Mouse (Mus musculus): Measurements from ENCODE around the gene Hes2. TPM values are rescaled to one million over a fixed set of nuclear protein-coding genes. Genes with fewer than 3 reads are reported as not detected.

Gene Hes2
- polyA plus RNA-seq (2014; fragmentation: Illumina TruSeq; extraction: RNeasy Lipid Tissue Mini Kit (QIAGEN cat#74804)), result not detected

DNA sequence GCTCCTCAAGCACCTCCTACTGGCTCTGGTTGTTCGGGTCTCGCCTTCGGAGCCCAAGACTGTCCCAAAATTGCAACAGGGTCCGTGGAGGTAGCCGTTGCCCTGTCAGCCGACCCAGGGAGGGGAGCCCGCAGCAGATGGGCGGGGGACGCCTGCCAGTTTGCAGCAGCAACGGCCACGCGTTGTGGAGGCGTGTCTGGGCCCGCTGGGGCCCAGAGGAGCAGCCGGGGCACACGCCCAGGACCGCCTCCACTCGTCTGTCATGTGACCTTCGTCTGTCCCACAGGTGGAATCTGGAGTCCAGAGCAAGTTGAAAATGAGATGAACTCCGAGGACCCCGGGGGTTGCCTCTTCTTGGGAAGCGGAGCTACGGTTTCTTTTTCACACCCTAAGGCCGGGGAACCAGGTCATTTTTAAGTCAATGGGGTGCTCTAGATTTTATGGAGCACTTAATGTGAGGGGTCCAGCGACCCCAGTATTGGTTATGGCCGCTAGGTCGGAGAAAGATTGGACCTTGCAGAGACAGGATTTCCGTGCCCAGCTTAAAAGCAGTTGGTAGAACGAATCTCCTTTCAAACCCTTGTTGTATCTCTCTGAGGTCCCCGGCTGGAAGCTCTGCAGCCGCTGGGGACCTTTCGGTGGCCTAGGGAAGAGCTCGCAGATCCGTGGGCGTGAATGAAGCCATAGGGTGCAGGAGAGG is at the start of gene Hes2:
TSS of gene Hes2 (plus strand) at position 283 of the 700 bp plus-strand sequence.

DNA sequence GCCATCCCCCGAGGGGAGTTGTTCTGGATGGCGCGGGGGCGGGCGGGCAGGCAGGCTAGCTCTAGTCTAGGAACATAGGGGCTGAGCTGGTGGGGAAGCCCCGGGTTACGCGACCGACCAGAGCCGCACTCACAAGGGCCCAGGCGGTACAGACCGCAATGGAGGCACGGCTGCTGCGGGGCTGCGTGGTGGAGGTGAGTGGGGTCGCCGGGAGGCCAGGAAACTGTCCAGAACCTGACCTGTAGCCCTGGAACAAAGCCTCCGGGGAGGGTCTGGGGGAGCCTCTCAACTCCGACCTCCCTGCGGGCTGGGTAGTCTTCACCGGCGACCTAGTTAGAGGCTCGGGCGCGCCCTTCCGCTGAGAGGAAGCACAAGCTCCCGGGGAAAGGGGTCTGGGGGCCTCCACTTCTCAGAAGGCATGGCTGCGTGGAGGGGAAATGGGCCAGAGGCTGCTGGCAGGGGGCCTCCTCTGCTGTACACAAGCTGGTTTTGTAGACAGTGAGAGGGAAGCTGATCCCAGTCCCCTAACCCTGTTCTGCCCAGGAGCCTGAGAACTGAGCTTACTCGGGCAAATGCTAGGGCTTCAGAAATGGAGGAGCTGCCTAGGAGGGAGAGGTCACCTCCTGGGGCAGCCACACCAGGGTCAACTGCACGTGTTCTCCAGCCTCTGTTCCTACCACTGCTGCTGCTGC is 42.6 kb upstream of the Hes2 start, which contains the start of gene Tnfrsf25:
TSS of gene Tnfrsf25 (plus strand) at position 14 of the 692 bp plus-strand sequence.

DNA sequence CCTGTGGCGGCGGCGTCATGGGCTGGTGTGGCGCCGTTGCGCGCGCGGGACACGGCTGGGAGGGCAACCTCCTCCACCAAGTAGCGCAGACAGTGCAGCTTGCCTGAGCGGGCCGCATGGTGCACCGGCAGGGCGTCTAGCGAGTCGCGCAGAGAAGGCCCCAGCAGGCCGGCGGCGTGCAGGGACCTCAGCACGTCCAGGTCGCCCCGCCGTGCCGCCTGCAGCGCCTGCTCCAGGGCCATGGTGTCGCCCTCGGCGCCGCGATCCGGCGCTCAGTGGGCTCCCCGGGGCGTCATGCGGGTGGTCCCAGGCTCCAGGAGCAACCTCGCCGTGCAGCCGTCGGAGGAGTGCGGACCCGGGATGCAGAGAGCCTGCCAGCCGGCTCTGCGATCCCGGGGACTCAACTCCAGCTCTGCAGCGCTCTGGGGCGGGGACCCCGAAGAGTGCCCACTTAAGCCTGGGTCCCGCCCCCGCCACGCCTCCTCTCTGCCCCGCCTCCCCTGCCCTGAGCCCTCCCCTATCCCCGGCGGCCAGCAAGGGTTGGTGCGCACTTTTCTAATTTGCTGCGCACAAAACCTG is 6.6 kb upstream of the Hes2 start, which contains the start of gene Espn:
TSS of gene Espn (minus strand) at position 406 of the 579 bp plus-strand sequence.

DNA sequence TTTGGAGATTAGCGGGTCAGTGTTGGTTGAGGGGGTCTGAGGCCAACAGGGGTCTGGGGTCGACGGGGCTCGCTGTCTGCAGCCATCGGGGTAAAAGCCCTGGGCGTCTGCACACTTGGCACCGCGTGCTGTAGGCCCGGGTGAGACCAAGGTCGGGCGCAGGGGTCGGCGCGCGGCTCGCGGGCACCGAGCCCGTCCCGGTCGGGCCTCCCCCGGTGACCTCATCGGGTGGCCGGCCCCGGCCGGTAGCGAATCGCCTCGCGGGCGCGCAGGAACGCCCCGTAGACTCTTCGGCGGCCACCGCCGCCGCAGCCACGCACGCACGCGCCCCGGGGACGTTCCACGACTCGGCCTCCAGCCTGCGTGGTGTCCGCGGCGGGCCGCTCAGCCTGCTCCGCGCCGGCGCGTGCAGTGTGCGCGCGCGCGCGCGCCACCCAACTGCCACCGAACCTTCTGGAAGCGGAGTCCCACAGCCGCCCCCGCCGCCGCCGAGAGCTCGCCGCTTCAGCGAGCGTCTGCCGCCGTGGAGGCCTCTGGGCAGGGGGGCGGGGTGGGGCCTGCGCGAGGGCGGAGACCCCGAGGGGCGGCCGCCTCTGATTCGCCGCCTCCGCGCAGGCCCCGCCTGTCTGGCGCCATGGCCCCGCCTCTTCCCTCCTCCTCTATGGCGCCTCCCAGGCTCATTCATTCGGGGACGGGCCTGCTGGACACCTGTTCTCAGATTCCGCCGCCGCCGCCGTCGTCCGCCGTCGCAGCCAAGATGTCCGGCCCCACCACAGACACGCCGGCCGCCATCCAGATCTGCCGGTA is 19.1 kb downstream of the Hes2 start, which contains the start of gene Acot7:
TSS of gene Acot7 (plus strand) at position 598 of the 807 bp plus-strand sequence.

Other genes with a start within 250 kb of the Hes2 start
- 37.3 TPM for gene Dnajc11, start 225.2 kb upstream of the Hes2 start, polyA plus RNA-seq (2014; fragmentation: Illumina TruSeq; extraction: RNeasy Lipid Tissue Mini Kit (QIAGEN cat#74804))
- not detected for gene Thap3, start 169.9 kb upstream of the Hes2 start, polyA plus RNA-seq (2014; fragmentation: Illumina TruSeq; extraction: RNeasy Lipid Tissue Mini Kit (QIAGEN cat#74804))
- 45.5 TPM for gene Phf13, start 162.6 kb upstream of the Hes2 start, polyA plus RNA-seq (2014; fragmentation: Illumina TruSeq; extraction: RNeasy Lipid Tissue Mini Kit (QIAGEN cat#74804))
- 3.6 TPM for gene Klhl21, start 150.1 kb upstream of the Hes2 start, polyA plus RNA-seq (2014; fragmentation: Illumina TruSeq; extraction: RNeasy Lipid Tissue Mini Kit (QIAGEN cat#74804))
- 2.2 TPM for gene Zbtb48, start 131.2 kb upstream of the Hes2 start, polyA plus RNA-seq (2014; fragmentation: Illumina TruSeq; extraction: RNeasy Lipid Tissue Mini Kit (QIAGEN cat#74804))
- not detected for gene Tas1r1, start 120.3 kb upstream of the Hes2 start, polyA plus RNA-seq (2014; fragmentation: Illumina TruSeq; extraction: RNeasy Lipid Tissue Mini Kit (QIAGEN cat#74804))
- 25.6 TPM for gene Nol9, start 119.5 kb upstream of the Hes2 start, polyA plus RNA-seq (2014; fragmentation: Illumina TruSeq; extraction: RNeasy Lipid Tissue Mini Kit (QIAGEN cat#74804))
- 0.11 TPM for gene Plekhg5, start 86.4 kb upstream of the Hes2 start, polyA plus RNA-seq (2014; fragmentation: Illumina TruSeq; extraction: RNeasy Lipid Tissue Mini Kit (QIAGEN cat#74804))
- gene Tnfrsf25, start 42.9 kb upstream of the Hes2 start, polyA plus RNA-seq (2014; fragmentation: Illumina TruSeq; extraction: RNeasy Lipid Tissue Mini Kit (QIAGEN cat#74804)), result not detected
- 0.43 TPM for gene Espn, start 6.5 kb upstream of the Hes2 start, polyA plus RNA-seq (2014; fragmentation: Illumina TruSeq; extraction: RNeasy Lipid Tissue Mini Kit (QIAGEN cat#74804))
- gene Acot7, start 19.3 kb downstream of the Hes2 start, polyA plus RNA-seq (2014; fragmentation: Illumina TruSeq; extraction: RNeasy Lipid Tissue Mini Kit (QIAGEN cat#74804)), result 0.46 TPM
- 5.2 TPM for gene Gpr153, start 115.4 kb downstream of the Hes2 start, polyA plus RNA-seq (2014; fragmentation: Illumina TruSeq; extraction: RNeasy Lipid Tissue Mini Kit (QIAGEN cat#74804))
- not detected for gene Hes3, start 132.8 kb downstream of the Hes2 start, polyA plus RNA-seq (2014; fragmentation: Illumina TruSeq; extraction: RNeasy Lipid Tissue Mini Kit (QIAGEN cat#74804))
- 9.3 TPM for gene Icmt, start 138.4 kb downstream of the Hes2 start, polyA plus RNA-seq (2014; fragmentation: Illumina TruSeq; extraction: RNeasy Lipid Tissue Mini Kit (QIAGEN cat#74804))
- gene Rnf207, start 160.1 kb downstream of the Hes2 start, polyA plus RNA-seq (2014; fragmentation: Illumina TruSeq; extraction: RNeasy Lipid Tissue Mini Kit (QIAGEN cat#74804)), result 0.23 TPM
- 547 TPM for gene Rpl22, start 166.9 kb downstream of the Hes2 start, polyA plus RNA-seq (2014; fragmentation: Illumina TruSeq; extraction: RNeasy Lipid Tissue Mini Kit (QIAGEN cat#74804))
- not detected for gene Chd5, start 179.8 kb downstream of the Hes2 start, polyA plus RNA-seq (2014; fragmentation: Illumina TruSeq; extraction: RNeasy Lipid Tissue Mini Kit (QIAGEN cat#74804))

Measured in ovary, adult 10 weeks (tissue).